Mouse (Mus musculus) stomach, postnatal 0 days (tissue): Measurements from ENCODE around the gene Ptprn. TPM values are rescaled to one million over a fixed set of nuclear protein-coding genes. Genes with fewer than 3 reads are reported as not detected.

Experiments used
- ATAC-seq: fragments of 200-750 bp; cut with Nextera tagmentation; 2 replicates; pipeline ENCODE4 v1.8.0; 2017; ENCODE audit not compliant: low FRiP score, low TSS enrichment
- DNase-seq: peaks from one replicate; pipeline ENCODE4 v3.0.0-alpha.2; 2016; ENCODE audit warnings: low spot score
- H3K27ac ChIP-seq: fragments of 300-500 bp; sonication (generic); replicated peaks from 2 replicates; pipeline ENCODE4 v1.5.1; 2014; ENCODE audit warnings: mild to moderate bottlenecking, control low read depth
- H3K27me3 ChIP-seq: fragments of 300-500 bp; sonication (generic); 2 replicates; pipeline ENCODE4 v1.6.1; 2014; ENCODE audit warnings: low read length; ENCODE audit not compliant: control insufficient read depth, insufficient read depth
- H3K36me3 ChIP-seq: fragments of 300-500 bp; sonication (generic); 2 replicates; pipeline ENCODE4 v1.6.1; 2014; ENCODE audit warnings: low read length, mixed read lengths; ENCODE audit not compliant: control insufficient read depth, insufficient read depth
- H3K4me1 ChIP-seq: fragments of 300-500 bp; sonication (generic); replicated peaks from 2 replicates; pipeline ENCODE4 v1.6.1; 2014; ENCODE audit warnings: antibody characterized with exemption; ENCODE audit not compliant: control insufficient read depth, insufficient read depth
- H3K4me2 ChIP-seq: fragments of 300-500 bp; sonication (generic); replicated peaks from 2 replicates; pipeline ENCODE4 v1.6.1; 2014; ENCODE audit warnings: low read depth, mild to moderate bottlenecking, control low read depth, moderate library complexity
- H3K4me3 ChIP-seq: fragments of 300-500 bp; sonication (generic); 2 replicates; pipeline ENCODE4 v1.5.1; 2014; ENCODE audit warnings: low read depth, low read length, control low read depth
- H3K9ac ChIP-seq: fragments of 300-500 bp; sonication (generic); 2 replicates; pipeline ENCODE4 v1.6.1; 2014; ENCODE audit warnings: mild to moderate bottlenecking, low read length, control low read depth, mixed read lengths
- H3K9me3 ChIP-seq: fragments of 300-500 bp; sonication (generic); 2 replicates; pipeline ENCODE4 v1.6.1; 2016; ENCODE audit warnings: low read length; ENCODE audit not compliant: control insufficient read depth
- CTCF ChIP-seq: IDR thresholded peaks from 2 replicates; pipeline ENCODE4 v1.5.1; 2016; ENCODE audit warnings: antibody characterized with exemption, low read depth, mild to moderate bottlenecking, moderate library complexity
- EP300 ChIP-seq: optimal IDR thresholded peaks from 2 replicates; pipeline ENCODE3; 2016; ENCODE audit warnings: antibody characterized with exemption
- WGBS: fragments of 180-500 bp; shearing (Covaris S2); extraction: QIAGEN DNeasy Blood & Tissue Kit; methylation state at CpG from one replicate; pipeline ENCODE4 v1.1.7; 2014; 5-methylcytosine and 5-hydroxymethylcytosine counted together
- polyA plus RNA-seq: library from polyadenylated mRNA; unstranded; fragments of >200 nt; fragmentation: Nextera tagmentation; extraction: Ambion mirVana; gene quantifications from 2 replicates; pipeline ENCODE4 v1.2.1, GENCODE M21; 2015

Gene Ptprn
- polyA plus RNA-seq, 1 experiment from 2014 or later: 2.5 TPM

GRCm38 (mm10) chr1:75255516-75256046 is 8.7 kb downstream of the Ptprn start:
- no peak for ATAC-seq
- WGBS: 55% methylated on average over 10 of the region's 10 CpGs
- H3K36me3 ChIP-seq: no peaks in the 10 kb centered on the region
- no peak overlapping the region for H3K4me3 ChIP-seq
- no peak for DNase-seq
- H3K27me3 ChIP-seq: no peaks in the 10 kb centered on the region
- H3K9me3 ChIP-seq: no peaks in the 10 kb centered on the region
- TF ChIP-seq CTCF (no peak), EP300 (no peak)
- H3K4me2 ChIP-seq: no peak overlapping the region
- H3K4me1 ChIP-seq: 0 out of 2 replicates have a peak, but pooled peaks cover 2% of the 10 kb centered on the region
- no peak overlapping the region for H3K9ac ChIP-seq
- H3K27ac ChIP-seq: no peak overlapping the region

- no peaks in the 10 kb centered on the region for H3K9me3 ChIP-seq
- H3K4me1 ChIP-seq: 0 out of 2 replicates have a peak, but pooled peaks cover 2% of the 10 kb centered on the region
- H3K27ac ChIP-seq: no peak overlapping the region
- ATAC-seq: no peak
- TF ChIP-seq CTCF (no peak), EP300 (no peak)
- 71% methylated on average over 8 of the region's 8 CpGs for WGBS
- no peak overlapping the region for H3K4me3 ChIP-seq
- H3K27me3 ChIP-seq: no peaks in the 10 kb centered on the region
- no peak for DNase-seq
- no peaks in the 10 kb centered on the region for H3K36me3 ChIP-seq
- no peak overlapping the region for H3K9ac ChIP-seq
- no peak overlapping the region for H3K4me2 ChIP-seq
Observed at GRCm38 (mm10) chr1:75254625-75255013, 9.7 kb downstream of the Ptprn start.

GRCm38 (mm10) chr1:75253849-75254624 is 10.3 kb downstream of the Ptprn start:
- 0 out of 2 replicates have a peak, but pooled peaks cover 2% of the 10 kb centered on the region for H3K4me1 ChIP-seq
- no peak overlapping the region for H3K27ac ChIP-seq
- TF ChIP-seq CTCF (peak; percentile 93), EP300 (no peak)
- DNase-seq (peak; percentile 84), ATAC-seq (no peak; the same call in 1 of the 2 replicates)
- no peak overlapping the region for H3K9ac ChIP-seq
- H3K36me3 ChIP-seq: no peaks in the 10 kb centered on the region
- H3K4me2 ChIP-seq: no peak overlapping the region
- no peaks in the 10 kb centered on the region for H3K9me3 ChIP-seq
- H3K27me3 ChIP-seq: no peaks in the 10 kb centered on the region
- WGBS: 61% methylated on average over 16 of the region's 16 CpGs
- H3K4me3 ChIP-seq: no peak overlapping the region

GRCm38 (mm10) chr1:75253029-75253428 is 11.3 kb downstream of the Ptprn start:
- TF ChIP-seq EP300 (no peak), CTCF (peak; percentile 28; the same call in 1 of the 2 replicates)
- Histone ChIP-seq H3K4me2 (no peak overlapping the region), H3K27me3 (no peaks in the 10 kb centered on the region), H3K9me3 (no peaks in the 10 kb centered on the region), H3K4me1 (peaks cover 4% of the 10 kb centered on the region; the same call in 1 of the 2 replicates), H3K4me3 (no peak overlapping the region), H3K27ac (no peak overlapping the region), H3K36me3 (no peaks in the 10 kb centered on the region), H3K9ac (no peak overlapping the region)
- 78% methylated on average over 16 of the region's 16 CpGs for WGBS
- ATAC-seq (no peak), DNase-seq (no peak)

- TF ChIP-seq EP300 (no peak), CTCF (no peak)
- peaks cover 8% of the 10 kb centered on the region; the same call in 1 of the 2 replicates for H3K4me1 ChIP-seq
- H3K9ac ChIP-seq: no peak overlapping the region
- 69% methylated on average over 13 of the region's 13 CpGs for WGBS
- no peak overlapping the region for H3K4me3 ChIP-seq
- no peak overlapping the region for H3K4me2 ChIP-seq
- no peak for ATAC-seq
- no peaks in the 10 kb centered on the region for H3K27me3 ChIP-seq
- no peaks in the 10 kb centered on the region for H3K36me3 ChIP-seq
- no peak for DNase-seq
- H3K9me3 ChIP-seq: no peaks in the 10 kb centered on the region
- no peak overlapping the region for H3K27ac ChIP-seq
Observed at GRCm38 (mm10) chr1:75252308-75252707, 12.0 kb downstream of the Ptprn start.
